Mouse (Mus musculus): Measurements from ENCODE around the gene Dcdc2c.

GRCm38 (mm10) chr12:28598526-28598991, 46.4 kb upstream of the Dcdc2c start:
- TF ChIP-seq CTCF (IDR thresholded peaks at IDR 0.05; ENCODE audit: low read depth) (no peak), EP300 (optimal IDR thresholded peaks at IDR 0.05) (no peak)

Data from stomach, postnatal 0 days (tissue).